Mouse (Mus musculus) heart, embryonic 14.5 days (tissue): ENCODE data around the gene Cacna2d4. TPM values are rescaled to one million over a fixed set of nuclear protein-coding genes. Genes with fewer than 3 reads are reported as not detected.
"Not testable (repeated sequence)": the region's sequence is repeated elsewhere in the genome, so short reads cannot be mapped to it uniquely, and the experiment has no call there.

ENCODE experiments used
- ATAC-seq: fragments of 200-750 bp; cut with Nextera tagmentation; 2 replicates; pipeline ENCODE4 v1.8.0; 2017; ENCODE audit warnings: low read depth, moderate TSS enrichment; ENCODE audit not compliant: insufficient number of reproducible peaks, insufficient read depth, low FRiP score
- H3K27ac ChIP-seq, 2 experiments: fragments of 200-500 bp in 1 of 2; fragments of 300-500 bp in 1 of 2; sonication (generic) in 1 of 2; replicated peaks in 1 of 2; 2 replicates each; pipeline ENCODE4 v1.5.1; 2012 to 2014; ENCODE audit warnings: low read depth in 2 of 2, low read length in 2 of 2, control low read depth in 1 of 2, mild to moderate bottlenecking in 1 of 2, mixed read lengths in 1 of 2; ENCODE audit not compliant: control insufficient read depth in 1 of 2, insufficient read depth in 1 of 2
- H3K27me3 ChIP-seq: fragments of 300-500 bp; sonication (generic); 2 replicates; pipeline ENCODE4 v1.6.1; 2014; ENCODE audit warnings: mild to moderate bottlenecking, low read length, control low read depth; ENCODE audit not compliant: control insufficient read depth, insufficient read depth
- H3K36me3 ChIP-seq: fragments of 300-500 bp; sonication (generic); 2 replicates; pipeline ENCODE4 v1.6.1; 2014; ENCODE audit warnings: mild to moderate bottlenecking, control low read depth, low read length, mixed read lengths; ENCODE audit not compliant: control insufficient read depth, insufficient read depth
- H3K4me1 ChIP-seq, 2 experiments: fragments of 200-500 bp in 1 of 2; fragments of 300-500 bp in 1 of 2; sonication (generic) in 1 of 2; 2 replicates each; pipeline ENCODE4 v1.6.1; 2012 to 2014; ENCODE audit warnings: low read length in 2 of 2, control low read depth in 1 of 2, mixed read lengths in 1 of 2; ENCODE audit not compliant: control insufficient read depth in 2 of 2, insufficient read depth in 2 of 2
- H3K4me2 ChIP-seq: fragments of 300-500 bp; sonication (generic); 2 replicates; pipeline ENCODE4 v1.6.1; 2014; ENCODE audit warnings: mild to moderate bottlenecking, low read length
- H3K4me3 ChIP-seq, 2 experiments: fragments of 200-500 bp in 1 of 2; fragments of 300-500 bp in 1 of 2; sonication (generic) in 1 of 2; 2 replicates each; pipeline ENCODE4 v1.5.1; 2012 to 2014; ENCODE audit warnings: low read length in 2 of 2, mild to moderate bottlenecking in 2 of 2, control low read depth in 1 of 2, low read depth in 1 of 2, moderate library complexity in 1 of 2; ENCODE audit not compliant: control insufficient read depth in 1 of 2, insufficient read depth in 1 of 2
- H3K9ac ChIP-seq: fragments of 300-500 bp; sonication (generic); 2 replicates; pipeline ENCODE4 v1.6.1; 2014; ENCODE audit warnings: mild to moderate bottlenecking, low read length
- H3K9me3 ChIP-seq: fragments of 300-500 bp; sonication (generic); 2 replicates; pipeline ENCODE4 v1.6.1; 2016; ENCODE audit warnings: low read length, control low read depth; ENCODE audit not compliant: control insufficient read depth
- WGBS: fragments of 180-500 bp; shearing (Covaris S2); extraction: QIAGEN DNeasy Blood & Tissue Kit; methylation state at CpG from one replicate; pipeline ENCODE4 v1.1.7; 2014; 5-methylcytosine and 5-hydroxymethylcytosine counted together
- polyA plus RNA-seq: library from polyadenylated mRNA; unstranded; fragments of >200 nt; fragmentation: Nextera tagmentation; extraction: Ambion mirVana; gene quantifications from 2 replicates; pipeline ENCODE4 v1.2.1, GENCODE M21; 2014

The Cacna2d4 gene
- polyA plus RNA-seq, 1 experiment from 2014 or later: not detected

GRCm38 (mm10) chr6:119360250-119360649, 123.9 kb downstream of the Cacna2d4 start:
- 91% methylated on average over 6 of the region's 6 CpGs for WGBS

GRCm38 (mm10) chr6:119360925-119361702, 124.8 kb downstream of the Cacna2d4 start:
- H3K27ac ChIP-seq: no peak overlapping the region
- H3K36me3 ChIP-seq: peaks cover 81% of the 10 kb centered on the region
- H3K9ac ChIP-seq: no peak overlapping the region
- peaks cover 0 to 4% of the 10 kb centered on the region in 2 experiments; a peak in 1 of 4 replicates for H3K4me1 ChIP-seq
- H3K4me2 ChIP-seq: no peak overlapping the region
- H3K4me3 ChIP-seq: no peak overlapping the region
- ATAC-seq: no peak
- no peaks in the 10 kb centered on the region for H3K27me3 ChIP-seq
- no peaks in the 10 kb centered on the region for H3K9me3 ChIP-seq
- WGBS: 65% methylated on average over 3 of the region's 3 CpGs

More at GRCm38 (mm10) chr6:119360250-119360649, 123.9 kb downstream of the Cacna2d4 start:
- H3K4me2 ChIP-seq, H3K9ac ChIP-seq, H3K27me3 ChIP-seq, ATAC-seq, H3K27ac ChIP-seq, H3K4me1 ChIP-seq, H3K9me3 ChIP-seq, H3K4me3 ChIP-seq: not testable (repeated sequence)
- peaks cover 84% of the 10 kb centered on the region for H3K36me3 ChIP-seq

GRCm38 (mm10) chr6:119363593-119363992, 127.3 kb downstream of the Cacna2d4 start:
- H3K36me3 ChIP-seq: peaks cover 69% of the 10 kb centered on the region
- H3K9ac ChIP-seq: no peak overlapping the region
- peaks cover 0 to 4% of the 10 kb centered on the region in 2 experiments; a peak in 1 of 4 replicates for H3K4me1 ChIP-seq
- H3K27ac ChIP-seq: no peak overlapping the region
- no peaks in the 10 kb centered on the region for H3K27me3 ChIP-seq
- H3K9me3 ChIP-seq: no peaks in the 10 kb centered on the region
- ATAC-seq: no peak
- H3K4me2 ChIP-seq: no peak overlapping the region
- no peak overlapping the region for H3K4me3 ChIP-seq
- WGBS: 92% methylated on average over 5 of the region's 5 CpGs

DNA sequence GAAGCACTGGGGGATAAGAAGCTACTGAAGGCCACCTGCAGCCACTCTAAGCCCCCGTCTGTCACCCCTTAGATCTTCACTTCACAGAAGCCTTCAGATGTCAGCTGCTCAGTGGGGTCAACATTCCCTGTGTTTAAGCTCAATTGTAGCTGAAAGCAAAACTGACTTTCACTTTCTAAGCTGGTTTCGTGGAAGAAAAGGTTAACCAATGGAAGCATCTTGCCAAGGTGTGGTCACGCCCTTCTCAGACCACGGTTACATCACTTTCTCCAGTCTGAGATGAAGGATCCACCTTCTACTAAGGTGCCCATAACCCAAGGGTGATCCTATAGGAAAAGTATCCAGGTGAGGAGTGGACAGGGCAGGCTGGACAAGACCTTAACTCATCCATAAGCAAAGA, 130.5 kb downstream of the Cacna2d4 start:
- not testable (repeated sequence) for H3K27me3 ChIP-seq, H3K4me2 ChIP-seq, H3K4me3 ChIP-seq, H3K4me1 ChIP-seq, H3K27ac ChIP-seq, H3K9me3 ChIP-seq, ATAC-seq, H3K9ac ChIP-seq
- H3K36me3 ChIP-seq: peaks cover 53% of the 10 kb centered on the region
- 59% methylated on average over 3 of the region's 4 CpGs for WGBS

DNA sequence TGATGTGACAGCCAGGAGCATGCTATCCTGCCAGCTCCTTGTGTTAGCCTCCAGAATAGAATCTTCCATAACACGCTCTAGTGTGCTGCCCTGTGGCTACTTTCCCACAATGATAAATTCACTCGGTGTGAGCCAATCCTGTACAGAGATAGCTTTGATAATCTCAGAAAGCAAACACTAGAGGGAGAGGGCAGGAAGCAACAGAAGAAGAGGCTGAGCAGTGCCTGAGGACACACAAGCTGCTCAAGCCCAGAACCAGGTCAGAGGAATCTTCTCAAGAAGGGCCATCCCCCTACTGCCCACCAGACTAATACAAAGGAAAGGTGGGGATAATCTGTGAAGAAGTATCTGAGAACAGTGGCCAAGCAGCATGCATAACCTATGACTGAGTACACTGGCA, 131.1 kb downstream of the Cacna2d4 start:
- Histone ChIP-seq H3K9me3 (no peaks in the 10 kb centered on the region), H3K4me2 (no peak overlapping the region), H3K9ac (no peak overlapping the region), H3K4me3 (no peak overlapping the region), H3K27ac (no peak overlapping the region), H3K36me3 (peaks cover 52% of the 10 kb centered on the region), H3K27me3 (no peaks in the 10 kb centered on the region), H3K4me1 (peaks cover 0 to 8% of the 10 kb centered on the region in 2 experiments; a peak in 2 of 4 replicates)
- no peak for ATAC-seq
- 54% methylated on average over 2 of the region's 2 CpGs for WGBS

GRCm38 (mm10) chr6:119371624-119372023, 135.3 kb downstream of the Cacna2d4 start:
- Histone ChIP-seq H3K9ac (no peak overlapping the region), H3K4me2 (no peak overlapping the region), H3K9me3 (no peaks in the 10 kb centered on the region), H3K36me3 (peaks cover 24% of the 10 kb centered on the region), H3K27me3 (no peaks in the 10 kb centered on the region), H3K4me3 (no peak overlapping the region), H3K27ac (no peak overlapping the region), H3K4me1 (peaks cover 0 to 9% of the 10 kb centered on the region in 2 experiments; a peak in 3 of 4 replicates)
- no peak for ATAC-seq

DNA sequence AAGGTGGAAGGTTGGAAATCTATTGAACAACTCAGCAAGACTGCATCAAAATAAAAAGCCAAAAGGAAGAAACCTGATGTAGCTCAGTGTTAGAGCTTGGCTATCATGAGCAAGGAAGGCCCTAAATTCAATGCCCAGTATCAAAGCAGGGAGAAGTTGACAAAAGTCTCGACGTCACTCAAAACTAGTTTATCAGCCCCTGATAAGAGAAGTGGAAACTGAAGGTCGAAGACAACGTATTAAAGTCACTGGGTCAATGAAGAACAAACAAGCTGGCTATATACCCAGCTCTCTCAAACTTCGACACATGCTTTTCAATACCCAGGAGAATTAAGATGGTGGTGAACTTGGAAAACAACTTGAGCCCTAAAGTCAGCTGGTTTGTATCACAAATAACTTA, 135.9 kb downstream of the Cacna2d4 start:
- Histone ChIP-seq H3K27me3 (no peaks in the 10 kb centered on the region), H3K9me3 (no peaks in the 10 kb centered on the region), H3K4me2 (no peak overlapping the region), H3K4me3 (no peak overlapping the region), H3K4me1 (peaks cover 0 to 14% of the 10 kb centered on the region in 2 experiments; a peak in 3 of 4 replicates), H3K36me3 (peaks cover 24% of the 10 kb centered on the region), H3K9ac (no peak overlapping the region), H3K27ac (no peak overlapping the region)
- 18% methylated on average over 5 of the region's 5 CpGs for WGBS
- ATAC-seq: no peak
